In genomic region chr13:30196661-30197060, GRCm38 (mm10) we compare ENCODE assay signal across 35 mouse cellular contexts.
"Had no signal": no experiment of that assay in that cellular context is flagged by ENCODE, and none has a peak within 500 bp of the region (broad histone marks: within the 10 kb centered on the region; RNA-seq: fewer than 3 reads in every experiment).

No protein-coding gene starts in this region.

- H3K27ac ChIP-seq: heart, embryonic 13.5 days; heart, embryonic 15.5 days; hindbrain, embryonic 10.5 days; hindbrain, embryonic 12.5 days; hindbrain, embryonic 13.5 days; hindbrain, embryonic 14.5 days; hindbrain, embryonic 15.5 days; hindbrain, postnatal 0 days; intestine, embryonic 15.5 days; kidney, embryonic 15.5 days; kidney, postnatal 0 days; layer of hippocampus, adult 2 months; left cerebral cortex, adult 2 months had no signal

- DNase-seq: heart, postnatal 10 days; heart, postnatal 14 days; heart, postnatal 36 days; heart, postnatal 4 days; kidney, adult 11 months; kidney, adult 18-20 months; kidney, adult 2 months; kidney, adult 8-10 months; kidney, adult 9 months; kidney, postnatal 10 days; kidney, postnatal 14 days; kidney, postnatal 25 days; kidney, postnatal 36 days; kidney, postnatal 4 days; layer of hippocampus, adult 9-11 months; layer of hippocampus, postnatal 36 days had no signal

- H3K9ac ChIP-seq: heart, embryonic 12.5 days; heart, embryonic 13.5 days; heart, embryonic 15.5 days; hindbrain, embryonic 12.5 days; hindbrain, embryonic 13.5 days; hindbrain, embryonic 14.5 days; hindbrain, embryonic 15.5 days; intestine, embryonic 15.5 days; kidney, embryonic 15.5 days had no signal

- H3K4me2 ChIP-seq: heart, embryonic 11.5 days; heart, embryonic 12.5 days; heart, embryonic 13.5 days; heart, embryonic 15.5 days; hindbrain, embryonic 12.5 days; hindbrain, embryonic 13.5 days; hindbrain, embryonic 14.5 days; hindbrain, embryonic 15.5 days; intestine, embryonic 15.5 days; kidney, embryonic 15.5 days had no signal

- H3K9me3 ChIP-seq: heart, embryonic 12.5 days; heart, embryonic 13.5 days; heart, embryonic 15.5 days; hindbrain, embryonic 10.5 days; hindbrain, embryonic 12.5 days; hindbrain, embryonic 13.5 days; hindbrain, embryonic 15.5 days; intestine, embryonic 15.5 days; kidney, embryonic 15.5 days had no signal

- H3K4me3 ChIP-seq: heart, embryonic 12.5 days; heart, embryonic 13.5 days; heart, embryonic 15.5 days; hindbrain, embryonic 10.5 days; hindbrain, embryonic 12.5 days; hindbrain, embryonic 13.5 days; hindbrain, embryonic 15.5 days; intestine, embryonic 15.5 days; kidney, embryonic 15.5 days; layer of hippocampus, adult 2 months; left cerebral cortex, adult 2 months had no signal

- ATAC-seq: hindbrain, embryonic 16.5 days; hindbrain, postnatal 0 days; inflammation-experienced regulatory T-cells, adult 6 months; intestine, embryonic 15.5 days; intestine, embryonic 16.5 days; intestine, postnatal 0 days had no signal

- H3K4me1 ChIP-seq: heart, embryonic 12.5 days; heart, embryonic 13.5 days; heart, embryonic 15.5 days; hindbrain, embryonic 10.5 days; hindbrain, embryonic 12.5 days; hindbrain, embryonic 13.5 days; hindbrain, embryonic 15.5 days; intestine, embryonic 15.5 days had no signal

- H3K36me3 ChIP-seq: heart, embryonic 12.5 days; heart, embryonic 13.5 days; heart, embryonic 15.5 days; hindbrain, embryonic 10.5 days; hindbrain, embryonic 12.5 days; hindbrain, embryonic 13.5 days; hindbrain, embryonic 15.5 days; intestine, embryonic 15.5 days; kidney, embryonic 15.5 days had no signal

- H3K27me3 ChIP-seq: heart, embryonic 12.5 days; heart, embryonic 13.5 days; heart, embryonic 15.5 days; hindbrain, embryonic 12.5 days; hindbrain, embryonic 13.5 days; hindbrain, embryonic 15.5 days; intestine, embryonic 15.5 days; kidney, embryonic 15.5 days had no signal
